Mouse (Mus musculus) cerebellum, adult 11 months (tissue): Measurements from ENCODE around the gene Cenph.
"Not testable (repeated sequence)": the region's sequence is repeated elsewhere in the genome, so short reads cannot be mapped to it uniquely, and the experiment has no call there.

Experiments used
- DNase-seq: peaks from one replicate; pipeline ENCODE4 v3.0.0; 2022

The Cenph gene

GRCm38 (mm10) chr13:100744036-100744744, 31.5 kb downstream of the Cenph start, which contains the start of gene Mrps36:
Gene Mrps36 (minus strand): TSS chr13:100744659.
- DNase-seq: peak; percentile 94

- DNase-seq: no peak
These were observed 32.2 kb downstream of the Cenph start for GRCm38 (mm10) chr13:100743346-100744035.

GRCm38 (mm10) chr13:100742831-100743230, 32.9 kb downstream of the Cenph start:
- DNase-seq: no peak

- no peak for DNase-seq
These were observed 42.9 kb downstream of the Cenph start for GRCm38 (mm10) chr13:100732756-100733155.

GRCm38 (mm10) chr13:100731462-100732046, 44.1 kb downstream of the Cenph start:
- DNase-seq: not testable (repeated sequence)

GRCm38 (mm10) chr13:100730861-100731176, 44.9 kb downstream of the Cenph start, which contains the start of gene Cdk7:
Gene Cdk7 (minus strand): TSS chr13:100730939.
- peak; percentile 87 for DNase-seq

- no peak for DNase-seq
These were observed 45.4 kb downstream of the Cenph start for GRCm38 (mm10) chr13:100730153-100730860.

GRCm38 (mm10) chr13:100728530-100728929, 47.2 kb downstream of the Cenph start:
- not testable (repeated sequence) for DNase-seq

GRCm38 (mm10) chr13:100728086-100728485, 47.6 kb downstream of the Cenph start:
- no peak for DNase-seq

- no peak for DNase-seq
These were observed 50.5 kb downstream of the Cenph start for GRCm38 (mm10) chr13:100725194-100725593.

- DNase-seq: no peak
These were observed 51.5 kb downstream of the Cenph start for GRCm38 (mm10) chr13:100724051-100724754.

GRCm38 (mm10) chr13:100721656-100722055, 54.0 kb downstream of the Cenph start:
- no peak for DNase-seq

- DNase-seq: no peak
These were observed 60.2 kb downstream of the Cenph start for GRCm38 (mm10) chr13:100715467-100715866.
